Mouse (Mus musculus) adrenal gland, adult 8-10 months (tissue): ENCODE results near the gene Cdk5rap3. TPM values are rescaled to one million over a fixed set of nuclear protein-coding genes. Genes with fewer than 3 reads are reported as not detected.
A peak's percentile ranks its signal among the peaks of the same experiment; 100 is the strongest.

Experiments used
- DNase-seq: peaks from one replicate; pipeline ENCODE4 v3.0.0; 2022
- total RNA-seq, 4 experiments: library from RNA; stranded (reverse); gene quantifications; 2 replicates each; pipeline ENCODE4 v1.2.4; 2022

Cdk5rap3 gene
- 10 to 100 TPM; 55.2 to 82.1 (median 71.5) TPM for total RNA-seq

- peak; percentile 98 for DNase-seq
These were observed at the start of gene Cdk5rap3 for GRCm38 (mm10) chr11:96916044-96916884. Gene Cdk5rap3, minus strand, starts transcription at chr11:96916496.

- DNase-seq, result peak; percentile 77
These were observed 47.3 kb upstream of the Cdk5rap3 start for GRCm38 (mm10) chr11:96963580-96963979.

- DNase-seq, result no peak
These were observed 40.9 kb upstream of the Cdk5rap3 start for GRCm38 (mm10) chr11:96957061-96957805.

- no peak for DNase-seq
These were observed 39.9 kb upstream of the Cdk5rap3 start for GRCm38 (mm10) chr11:96956009-96956724.

GRCm38 (mm10) chr11:96955094-96955493 lies 38.8 kb upstream of the Cdk5rap3 start:
- no peak for DNase-seq

GRCm38 (mm10) chr11:96952896-96953295 lies 36.6 kb upstream of the Cdk5rap3 start:
- no peak for DNase-seq

- DNase-seq, result no peak
These were observed 36.1 kb upstream of the Cdk5rap3 start for GRCm38 (mm10) chr11:96952426-96952825.

- no peak for DNase-seq
These were observed 34.5 kb upstream of the Cdk5rap3 start for GRCm38 (mm10) chr11:96950767-96951166.

GRCm38 (mm10) chr11:96947849-96948248 lies 31.6 kb upstream of the Cdk5rap3 start:
- DNase-seq, result no peak

- DNase-seq, result no peak
These were observed 30.2 kb upstream of the Cdk5rap3 start for GRCm38 (mm10) chr11:96946498-96946897.

- DNase-seq, result no peak
These were observed 28.7 kb upstream of the Cdk5rap3 start for GRCm38 (mm10) chr11:96944844-96945580.

GRCm38 (mm10) chr11:96943746-96944304 lies 27.5 kb upstream of the Cdk5rap3 start, which contains the start of gene Pnpo:
Gene Pnpo, minus strand, starts transcription at chr11:96943986.
- peak; percentile 95 for DNase-seq

- DNase-seq, result no peak
These were observed 25.8 kb upstream of the Cdk5rap3 start for GRCm38 (mm10) chr11:96941989-96942590.

GRCm38 (mm10) chr11:96940578-96941465 lies 24.5 kb upstream of the Cdk5rap3 start:
- DNase-seq, result no peak

- no peak for DNase-seq
These were observed 22.1 kb upstream of the Cdk5rap3 start for GRCm38 (mm10) chr11:96938426-96938800.

GRCm38 (mm10) chr11:96937549-96938425 lies 21.5 kb upstream of the Cdk5rap3 start:
- DNase-seq, result peak; percentile 80

- DNase-seq, result no peak
These were observed 19.8 kb upstream of the Cdk5rap3 start for GRCm38 (mm10) chr11:96935872-96936650.

GRCm38 (mm10) chr11:96934921-96935356 lies 18.6 kb upstream of the Cdk5rap3 start:
- peak; percentile 90 for DNase-seq
